Mouse (Mus musculus): ENCODE measurements around the gene Tmem203.

Gene Tmem203

GRCm38 (mm10) chr2:25263623-25264285 lies 8.5 kb downstream of the Tmem203 start:
- DNase-seq (ENCODE audit: low spot score in 2 of 2): no peak

DNA sequence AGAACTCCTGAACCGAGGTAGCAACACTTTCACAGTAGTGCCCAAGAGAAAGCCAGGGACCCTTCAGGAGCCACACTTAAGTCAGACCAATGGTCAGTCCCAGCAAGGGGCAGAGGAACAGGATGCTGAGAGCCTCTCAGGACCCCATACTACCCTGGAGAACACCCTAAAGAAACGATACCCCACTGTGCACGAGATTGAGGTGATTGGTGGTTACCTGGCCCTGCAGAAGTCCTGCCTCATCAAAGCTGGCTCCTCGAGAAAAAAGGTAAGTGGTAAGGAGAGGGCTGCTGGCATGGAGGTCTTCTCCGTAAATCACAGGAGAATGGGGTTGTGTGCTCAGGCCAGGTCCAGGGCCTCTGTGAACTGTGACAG lies 9.0 kb downstream of the Tmem203 start:
- DNase-seq (ENCODE audit: low spot score in 2 of 2): no peak

GRCm38 (mm10) chr2:25264851-25265250 lies 9.6 kb downstream of the Tmem203 start:
- DNase-seq (ENCODE audit: low spot score in 2 of 2): no peak

DNA sequence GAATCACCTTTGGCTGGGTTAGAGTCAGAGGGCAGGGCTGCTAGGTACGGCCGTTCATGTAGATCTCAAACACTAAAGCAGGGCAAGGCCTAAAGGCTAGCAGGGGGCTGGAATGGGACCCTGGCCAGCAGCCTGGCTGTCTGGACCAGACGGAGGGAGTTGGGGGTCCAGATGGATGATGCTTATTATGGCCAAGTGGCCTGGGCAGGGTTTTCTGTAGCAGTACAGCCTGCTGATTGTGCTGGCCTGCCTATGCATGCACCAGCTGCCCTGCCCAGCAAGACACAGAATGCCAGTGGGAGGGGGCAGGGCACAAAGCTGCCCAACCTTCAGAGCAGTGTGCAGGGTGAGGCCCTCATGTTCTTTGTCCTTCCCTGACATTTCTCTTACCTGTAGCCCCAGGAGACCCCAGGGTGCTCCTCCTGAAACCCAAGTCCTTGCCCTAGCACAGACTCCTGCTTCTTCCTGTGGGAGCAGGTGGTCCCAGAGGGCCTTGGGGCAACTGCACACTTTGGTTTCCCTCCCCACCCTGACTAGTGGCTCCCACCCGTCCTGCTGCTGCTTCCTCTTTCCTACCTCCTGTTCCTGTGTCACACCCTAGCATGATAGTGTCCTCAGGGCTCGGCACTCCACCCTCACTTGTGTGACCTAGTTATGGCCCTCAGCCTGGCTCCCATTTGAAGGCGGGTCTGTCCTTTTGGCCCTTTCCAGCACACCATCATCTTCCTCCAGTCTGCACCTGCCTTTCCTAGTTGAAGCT lies 10.8 kb downstream of the Tmem203 start:
- peak in 1 of 2 experiments; percentile 83 for DNase-seq (ENCODE audit: low spot score in 2 of 2)

DNA sequence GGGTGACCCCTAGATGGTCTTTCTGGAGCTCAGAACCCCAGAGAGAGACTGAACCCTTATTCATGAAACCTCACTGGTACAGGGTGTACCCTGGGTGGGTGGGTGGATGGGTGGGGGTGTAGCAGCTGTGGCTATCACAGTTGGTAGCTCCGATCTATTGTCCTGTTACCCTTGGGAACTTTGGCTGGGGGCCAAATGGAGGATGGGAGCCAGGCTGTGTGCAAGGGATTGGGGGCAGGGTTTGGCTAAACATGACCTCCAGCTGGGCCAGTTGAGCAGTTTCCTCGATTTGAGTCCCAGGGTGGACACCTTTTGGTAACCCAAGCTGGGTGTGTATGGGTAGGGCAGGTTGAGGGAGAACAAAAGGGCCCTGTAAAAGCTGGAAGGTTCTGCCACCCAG lies 11.5 kb downstream of the Tmem203 start:
- DNase-seq (ENCODE audit: low spot score in 2 of 2): peak in 1 of 2 experiments; percentile 68

DNA sequence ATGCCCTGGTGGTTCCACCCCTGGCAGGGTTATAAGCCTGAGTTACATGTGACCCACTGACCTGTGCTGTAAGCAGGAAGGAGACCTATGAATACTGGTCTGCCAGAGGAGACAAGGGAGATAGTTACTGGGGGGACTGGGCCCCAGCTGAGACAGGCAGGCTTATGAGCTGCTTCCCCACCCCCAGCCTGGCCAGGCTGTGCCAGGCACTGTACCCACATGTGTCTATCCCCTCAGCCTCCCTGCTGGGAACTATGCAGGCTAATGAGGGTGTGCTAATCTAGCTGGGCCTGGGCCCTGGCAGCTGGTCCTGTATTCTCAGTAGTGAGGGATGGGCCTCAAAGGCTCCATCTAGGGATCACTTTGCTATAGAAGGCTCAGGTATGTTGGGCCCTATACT lies 12.0 kb downstream of the Tmem203 start:
- DNase-seq (ENCODE audit: low spot score in 2 of 2): no peak

DNA sequence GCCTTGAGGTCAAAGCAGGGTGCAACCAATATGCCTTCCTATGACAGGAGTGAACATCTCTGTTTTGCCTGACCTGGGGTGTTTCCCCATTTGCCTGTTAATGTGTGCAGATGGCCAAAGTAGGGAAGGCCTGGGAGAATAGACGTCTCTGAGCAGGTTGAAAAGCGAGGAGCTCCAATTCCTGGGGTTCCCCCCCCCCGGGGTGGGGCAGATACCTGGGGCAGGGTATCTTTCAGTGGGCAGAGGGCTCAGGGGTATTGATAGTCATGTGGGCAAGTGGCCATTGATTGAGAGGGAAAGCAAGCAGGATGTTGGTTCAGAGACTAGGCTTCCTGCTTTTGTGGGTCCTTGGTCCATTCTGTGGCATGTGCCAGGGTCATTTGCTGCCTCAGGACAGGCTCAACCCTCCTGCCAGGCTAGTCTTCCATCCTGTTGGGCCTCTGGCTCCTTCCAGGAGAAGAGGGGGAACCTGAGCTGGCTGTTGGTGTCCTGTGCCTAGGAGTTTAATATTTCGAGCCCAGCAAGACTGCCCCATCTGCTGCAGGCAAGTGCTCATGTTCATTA lies 12.6 kb downstream of the Tmem203 start:
- no peak for DNase-seq (ENCODE audit: low spot score in 2 of 2)

GRCm38 (mm10) chr2:25271827-25272511 lies 16.7 kb downstream of the Tmem203 start, which contains the start of the genes Ssna1 and Anapc2:
Gene Ssna1, minus strand, starts transcription at chr2:25272438.
Gene Anapc2, plus strand, starts transcription at chr2:25272478.
- peak; percentile 97 to 99 for DNase-seq (ENCODE audit: low spot score in 2 of 2)

GRCm38 (mm10) chr2:25272515-25272914 lies 17.3 kb downstream of the Tmem203 start:
- no peak for DNase-seq (ENCODE audit: low spot score in 2 of 2)

- no peak for DNase-seq (ENCODE audit: low spot score in 2 of 2)
Measured at GRCm38 (mm10) chr2:25273010-25273409, 17.8 kb downstream of the Tmem203 start.

- DNase-seq (ENCODE audit: low spot score in 2 of 2): peak; percentile 78 to 86
Measured at GRCm38 (mm10) chr2:25278928-25279882, 24.0 kb downstream of the Tmem203 start.

GRCm38 (mm10) chr2:25285551-25285950 lies 30.3 kb downstream of the Tmem203 start:
- DNase-seq (ENCODE audit: low spot score in 2 of 2): no peak

GRCm38 (mm10) chr2:25286314-25286713 lies 31.1 kb downstream of the Tmem203 start:
- no peak for DNase-seq (ENCODE audit: low spot score in 2 of 2)

DNA sequence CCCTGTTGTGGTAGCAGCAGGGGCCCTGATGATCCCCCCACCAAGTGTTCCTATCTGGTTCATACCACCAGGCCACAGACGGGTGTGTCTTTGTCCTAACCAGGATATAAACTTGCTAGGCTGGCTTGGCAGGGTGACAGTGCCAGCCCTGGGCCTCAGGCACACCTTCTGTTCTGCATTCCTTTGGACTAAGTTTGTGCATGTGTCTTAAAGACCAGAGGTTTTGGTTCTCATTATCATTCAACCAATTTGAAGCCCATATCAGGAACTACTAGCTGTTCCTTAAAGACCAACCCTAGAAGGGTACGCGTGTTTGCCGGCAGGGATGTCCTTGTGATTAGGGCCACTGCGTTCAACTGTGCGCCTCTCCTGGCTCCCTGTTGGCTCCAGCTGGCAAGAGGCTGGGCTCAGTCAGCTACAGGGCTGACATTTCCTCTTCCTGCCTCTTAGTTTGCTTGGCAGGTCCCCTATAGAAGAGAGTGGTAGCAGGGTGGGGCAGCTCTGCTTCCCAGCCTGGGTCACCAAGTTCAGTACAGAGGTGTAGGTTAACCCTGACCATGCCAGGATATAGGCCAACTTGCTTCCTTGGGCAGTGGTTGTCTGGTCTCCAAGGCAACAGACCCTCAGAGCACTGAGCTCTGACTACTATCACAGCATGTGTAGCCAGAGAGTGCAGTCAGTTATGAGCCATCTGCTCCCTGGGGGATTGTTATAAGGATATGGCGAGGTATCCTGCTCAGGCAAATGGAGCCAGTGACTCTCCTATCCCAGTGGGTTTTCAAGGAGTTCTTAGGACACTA lies 31.8 kb downstream of the Tmem203 start:
- DNase-seq (ENCODE audit: low spot score in 2 of 2): no peak

DNA sequence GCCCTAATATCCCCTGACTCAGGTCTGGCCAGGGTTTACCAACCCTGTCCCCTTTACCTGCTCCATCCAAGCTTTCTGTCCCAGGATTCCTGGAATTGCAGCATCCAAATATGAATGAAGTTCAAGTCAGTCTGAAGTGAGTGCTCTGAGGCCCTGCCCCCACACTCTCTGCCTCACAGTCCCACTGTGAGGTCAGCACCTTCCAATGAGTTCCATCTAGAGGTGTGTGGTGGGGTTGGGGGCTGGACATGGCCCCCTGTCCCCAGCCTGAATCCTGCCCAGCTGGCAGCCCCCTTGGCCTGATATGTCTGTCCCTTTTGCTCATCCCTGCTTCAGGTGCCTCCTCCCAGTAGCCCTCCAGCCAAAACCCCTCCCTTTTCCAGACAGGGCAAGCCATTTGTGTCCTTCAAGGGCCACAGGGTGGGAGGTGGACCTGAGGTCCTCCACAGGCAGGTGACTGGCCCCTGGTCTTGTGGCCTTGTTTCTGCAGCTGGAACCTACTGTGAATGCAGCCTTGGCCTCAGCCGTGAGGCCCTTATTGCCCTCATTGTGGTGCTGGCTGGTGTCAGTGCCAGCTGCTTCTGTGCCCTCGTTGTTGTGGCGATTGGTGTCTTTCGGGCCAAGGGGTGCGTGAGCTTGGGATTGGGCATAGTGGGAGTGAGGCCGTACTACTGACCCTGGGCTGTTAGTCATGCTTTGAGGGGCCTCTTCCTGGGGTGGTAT lies 32.8 kb downstream of the Tmem203 start, which contains the start of gene Tmem210:
TSS of gene Tmem210 (plus strand) at position 219 of the 723 bp plus-strand sequence.
- DNase-seq (ENCODE audit: low spot score in 2 of 2): no peak

DNA sequence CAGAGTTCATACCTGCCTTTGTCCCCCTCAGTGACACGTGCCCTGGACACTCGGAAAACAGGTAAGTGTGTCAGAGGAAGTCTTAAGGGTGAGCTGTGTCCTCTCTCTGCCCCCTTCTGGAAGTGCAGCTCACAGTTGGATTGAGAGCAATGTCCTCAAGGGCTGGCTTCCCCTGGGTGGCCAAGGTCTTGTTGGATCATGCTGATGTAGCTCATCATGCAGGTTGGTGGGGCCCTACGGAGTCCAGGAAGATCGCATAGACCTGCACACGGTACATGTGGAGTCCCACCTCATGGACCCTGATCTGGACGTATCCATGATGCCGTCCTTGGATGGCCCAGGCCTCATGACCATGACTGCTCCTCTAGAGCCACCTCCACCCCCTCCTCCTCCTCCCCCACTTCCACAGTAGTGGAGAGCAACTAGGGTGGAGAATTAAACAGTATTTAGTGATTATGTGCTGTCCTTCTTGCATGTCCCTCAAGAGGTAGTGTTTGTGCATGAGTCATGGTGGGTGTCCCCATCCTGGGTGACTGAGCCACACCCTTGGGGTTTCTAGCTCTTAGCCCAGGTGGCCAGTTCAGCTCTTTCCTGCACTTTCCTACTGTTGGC lies 33.6 kb downstream of the Tmem203 start:
- no peak for DNase-seq (ENCODE audit: low spot score in 2 of 2)

DNA sequence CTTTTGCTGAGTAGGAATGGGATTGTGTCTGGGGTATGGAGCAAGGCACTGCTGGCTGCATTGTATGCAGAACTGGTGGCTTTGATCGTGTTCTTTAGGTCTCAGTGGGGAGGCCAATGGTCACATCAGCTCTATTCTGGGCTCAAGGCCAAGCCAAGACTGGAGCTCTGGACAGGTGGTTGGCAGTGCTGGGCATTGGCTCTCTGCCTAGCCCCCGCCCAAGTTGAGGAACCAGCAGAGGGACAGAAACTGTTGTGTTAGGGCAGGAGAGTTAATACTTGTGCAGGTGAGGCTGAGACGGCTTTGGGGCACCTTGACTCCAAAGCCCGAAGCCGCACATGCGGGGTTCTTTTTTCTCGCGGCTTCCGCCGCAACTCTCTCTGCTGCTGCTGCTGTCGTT lies 34.4 kb downstream of the Tmem203 start, which contains the start of gene Lrrc26:
TSS of gene Lrrc26 (plus strand) at position 265 of the 400 bp plus-strand sequence.
- peak in 1 of 2 experiments; percentile 65 for DNase-seq (ENCODE audit: low spot score in 2 of 2)

DNA sequence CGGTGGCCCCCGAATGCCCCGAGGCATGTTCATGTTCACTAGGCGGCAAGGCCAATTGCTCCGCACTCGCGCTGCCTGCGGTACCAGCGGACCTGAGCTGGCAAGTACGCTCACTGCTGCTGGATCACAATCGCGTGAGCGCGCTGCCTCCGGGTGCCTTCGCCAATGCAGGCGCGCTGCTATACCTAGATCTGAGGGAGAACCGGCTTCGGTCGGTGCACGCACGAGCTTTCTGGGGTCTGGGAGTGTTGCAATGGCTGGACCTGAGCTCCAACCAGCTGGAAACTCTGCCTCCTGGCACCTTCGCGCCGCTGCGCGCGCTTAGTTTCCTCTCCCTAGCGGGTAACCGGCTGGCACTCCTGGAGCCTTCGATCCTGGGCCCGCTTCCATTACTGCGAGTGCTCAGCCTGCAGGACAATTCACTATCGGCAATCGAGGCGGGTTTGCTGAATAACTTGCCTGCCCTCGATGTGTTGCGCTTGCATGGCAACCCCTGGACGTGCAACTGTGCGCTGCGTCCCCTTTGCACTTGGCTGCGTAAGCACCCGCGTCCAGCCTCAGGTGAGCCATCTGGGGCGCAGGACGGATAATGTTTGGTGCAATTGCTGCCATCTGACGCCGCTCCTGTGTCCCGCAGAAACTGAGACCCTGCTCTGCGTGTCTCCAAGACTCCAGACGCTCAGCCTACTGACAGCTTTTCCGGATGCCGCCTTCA lies 35.0 kb downstream of the Tmem203 start:
- DNase-seq (ENCODE audit: low spot score in 2 of 2): peak in 1 of 2 experiments; percentile 49

Data from cerebellum, postnatal 4 days (tissue).